ENCODE assay signal across 8 mouse cellular contexts in genomic region chr5:135702682-135703192, GRCm38 (mm10). TPM values are rescaled to one million over a fixed set of nuclear protein-coding genes. Genes with fewer than 3 reads are reported as not detected.
DNase-seq lines count a peak whose midpoint lies in the region; ATAC-seq lines count a peak whose summit lies in the region.

No protein-coding gene starts in this region.

- H3K4me3 ChIP-seq in heart, embryonic 16.5 days (ENCODE audit: low read length), result no peak overlapping the region; the same call in 1 of the 2 replicates
- H3K4me3 ChIP-seq in liver, embryonic 16.5 days (ENCODE audit: low read depth, low read length), result no peak overlapping the region

- H3K4me1 ChIP-seq in heart, embryonic 16.5 days (ENCODE audit: control insufficient read depth, insufficient read depth, low read length), result peaks cover 20% of the 10 kb centered on the region
- peaks cover 9% of the 10 kb centered on the region for H3K4me1 ChIP-seq in liver, embryonic 16.5 days (ENCODE audit: control insufficient read depth, low read depth, low read length)

- DNase-seq in adrenal gland, adult 2 months, result peak; percentile 73
- DNase-seq in adrenal gland, postnatal 25 days, result no peak
- peak; percentile 67 for DNase-seq in adrenal gland, postnatal 14 days
- peak; percentile 60 for DNase-seq in skeletal muscle tissue, adult 2 months (ENCODE audit: low read depth, low spot score)
- no peak for DNase-seq in ovary, postnatal 36 days (ENCODE audit: low spot score)
- DNase-seq in cerebellum, postnatal 36 days, result no peak

- no peaks in the 10 kb centered on the region for H3K9me3 ChIP-seq in heart, embryonic 16.5 days (replicated peaks; ENCODE audit: control insufficient read depth, low read length)
- no peaks in the 10 kb centered on the region for H3K9me3 ChIP-seq in liver, embryonic 16.5 days (replicated peaks; ENCODE audit: control insufficient read depth, low read length)

- H3K9ac ChIP-seq in heart, embryonic 16.5 days (ENCODE audit: low read length), result 0 out of 2 replicates have a peak overlapping the region, but pooled peaks have one; percentile 16
- H3K9ac ChIP-seq in liver, embryonic 16.5 days (ENCODE audit: low read depth, low read length), result no peak overlapping the region

- H3K27me3 ChIP-seq in heart, embryonic 16.5 days (ENCODE audit: control insufficient read depth, insufficient read depth, low read length), result no peaks in the 10 kb centered on the region
- no peaks in the 10 kb centered on the region for H3K27me3 ChIP-seq in liver, embryonic 16.5 days (ENCODE audit: control insufficient read depth, insufficient read depth, low read depth, low read length)

- 43% methylated on average over 15 of the region's 15 CpGs for WGBS in heart, embryonic 16.5 days
- 13% methylated on average over 15 of the region's 15 CpGs for WGBS in liver, embryonic 16.5 days (ENCODE audit: insufficient replicate concordance)

- peaks cover 7% of the 10 kb centered on the region; the same call in 1 of the 2 replicates for H3K36me3 ChIP-seq in heart, embryonic 16.5 days (ENCODE audit: control insufficient read depth, insufficient read depth)
- H3K36me3 ChIP-seq in liver, embryonic 16.5 days (ENCODE audit: control insufficient read depth, insufficient read depth), result no peaks in the 10 kb centered on the region

- no peak overlapping the region for H3K4me2 ChIP-seq in heart, embryonic 16.5 days (ENCODE audit: low read depth, low read length)
- peak overlapping the region; percentile 1; the same call in 1 of the 2 replicates for H3K4me2 ChIP-seq in liver, embryonic 16.5 days (ENCODE audit: low read depth, low read length)

- H3K27ac ChIP-seq in heart, embryonic 16.5 days (ENCODE audit: low read length), result peak overlapping the region; percentile 85
- H3K27ac ChIP-seq in liver, embryonic 16.5 days (ENCODE audit: low read length), result no peak overlapping the region

- peak; percentile 34 for ATAC-seq in heart, embryonic 16.5 days (replicated peaks; ENCODE audit: extremely low read depth, insufficient read depth, low FRiP score)
- ATAC-seq in liver, embryonic 16.5 days (ENCODE audit: low read depth), result peak; percentile 17; the same call in 1 of the 2 replicates

RNA-seq across cellular contexts. Expression of gene Por, which starts 32.9 kb away (rescaled TPM):
- 100 to 1,000 TPM; 265 to 364 TPM for total RNA-seq in adrenal gland, adult 2 months (2021)
- 371 and 563 TPM in 2 replicates for polyA plus RNA-seq in adrenal gland, adult 2 months (2012; rRNA removed)
- 258 and 276 TPM in 2 replicates for total RNA-seq in adrenal gland, postnatal 25 days (2021)
- 190 and 216 TPM in 2 replicates for total RNA-seq in adrenal gland, postnatal 14 days (2021)
- 52.6 and 56.7 TPM in 2 replicates for polyA plus RNA-seq in heart, embryonic 16.5 days (2015; fragmentation: Nextera tagmentation; extraction: Ambion mirVana)
- 46.9 and 53.1 TPM in 2 replicates for polyA plus RNA-seq in liver, embryonic 16.5 days (2015; fragmentation: Nextera tagmentation; extraction: Ambion mirVana)

RNA-seq across cellular contexts. Expression of gene Tmem120a, which starts 41.5 kb away (rescaled TPM):
- 10 to 100 TPM; 40.8 to 80.5 TPM for total RNA-seq in adrenal gland, adult 2 months (2021)
- 60.0 and 87.2 TPM in 2 replicates for polyA plus RNA-seq in adrenal gland, adult 2 months (2012; rRNA removed)
- 36.7 and 37.8 TPM in 2 replicates for total RNA-seq in adrenal gland, postnatal 25 days (2021)
- total RNA-seq in adrenal gland, postnatal 14 days (2021), result 26.8 and 45.4 TPM in 2 replicates
- 36.3 and 37.4 TPM in 2 replicates for polyA plus RNA-seq in heart, embryonic 16.5 days (2015; fragmentation: Nextera tagmentation; extraction: Ambion mirVana)
- polyA plus RNA-seq in liver, embryonic 16.5 days (2015; fragmentation: Nextera tagmentation; extraction: Ambion mirVana), result 17.8 and 18.2 TPM in 2 replicates

Comparison
In these comparisons a context has a peak if more than half of its experiments do, and no peak if none do; other contexts are left out.
1. DNase-seq: peak in adrenal gland, adult 2 months (single experiment), adrenal gland, postnatal 14 days (single experiment) and skeletal muscle tissue, adult 2 months (single experiment); none in adrenal gland, postnatal 25 days (single experiment), ovary, postnatal 36 days (single experiment) and cerebellum, postnatal 36 days (0 of 2).